Mouse (Mus musculus) testis, adult 2 months (tissue): ENCODE results near the gene Samsn1. TPM values are rescaled to one million over a fixed set of nuclear protein-coding genes. Genes with fewer than 3 reads are reported as not detected.

Experiments used
- H3K27ac ChIP-seq: fragments of 200-500 bp; 2 replicates; pipeline ENCODE4 v1.5.1; 2012; ENCODE audit warnings: low read depth, low read length; ENCODE audit not compliant: control insufficient read depth, insufficient read depth
- H3K27me3 ChIP-seq: fragments of 200-500 bp; 2 replicates; pipeline ENCODE4 v1.6.1; 2012; ENCODE audit warnings: mild to moderate bottlenecking, low read length, moderate library complexity; ENCODE audit not compliant: control insufficient read depth, insufficient read depth
- H3K36me3 ChIP-seq: fragments of 200-500 bp; 2 replicates; pipeline ENCODE4 v1.6.1; 2012; ENCODE audit warnings: mild to moderate bottlenecking, low read length; ENCODE audit not compliant: control insufficient read depth, insufficient read depth
- H3K4me1 ChIP-seq: fragments of 200-500 bp; 2 replicates; pipeline ENCODE4 v1.6.1; 2012; ENCODE audit warnings: low read length; ENCODE audit not compliant: control insufficient read depth, insufficient read depth
- H3K4me3 ChIP-seq: fragments of 200-500 bp; 2 replicates; pipeline ENCODE4 v1.5.1; 2012; ENCODE audit warnings: low read depth, mild to moderate bottlenecking, low read length, moderate library complexity, mixed read lengths; ENCODE audit not compliant: control insufficient read depth
- CTCF ChIP-seq: fragments of 200-500 bp; IDR thresholded peaks from 2 replicates; pipeline ENCODE4 v1.5.1; 2012; ENCODE audit warnings: low read depth, mild to moderate bottlenecking, inconsistent platforms, low read length, moderate library complexity; ENCODE audit not compliant: control insufficient read depth, insufficient read depth, insufficient replicate concordance
- POLR2A ChIP-seq: fragments of 200-500 bp; IDR thresholded peaks from 2 replicates; pipeline ENCODE4 v1.6.1; 2012; ENCODE audit warnings: low read depth, mild to moderate bottlenecking, inconsistent platforms, low read length, moderate library complexity; ENCODE audit not compliant: control insufficient read depth
- polyA plus RNA-seq: library from polyadenylated mRNA; depleted of rRNA; stranded (reverse); fragments of >200 nt; gene quantifications from 2 replicates; pipeline ENCODE4 v1.2.3, GENCODE M21; 2012

Samsn1 gene
- polyA plus RNA-seq, 1 experiment, result 0.07 TPM

GRCm38 (mm10) chr16:75877170-75877569 lies 144.9 kb downstream of the Samsn1 start:
- Histone ChIP-seq H3K27me3 (no peaks in the 10 kb centered on the region), H3K36me3 (no peaks in the 10 kb centered on the region), H3K27ac (no peak overlapping the region), H3K4me1 (no peaks in the 10 kb centered on the region), H3K4me3 (no peak overlapping the region)
- no peak for TF ChIP-seq POLR2A
- TF ChIP-seq CTCF, result no peak

- Histone ChIP-seq H3K4me3 (no peak overlapping the region), H3K27ac (no peak overlapping the region), H3K36me3 (no peaks in the 10 kb centered on the region), H3K27me3 (no peaks in the 10 kb centered on the region), H3K4me1 (no peaks in the 10 kb centered on the region)
- TF ChIP-seq POLR2A (no peak), CTCF (no peak)
Measured at GRCm38 (mm10) chr16:75875896-75876295, 146.2 kb downstream of the Samsn1 start.

- no peak for TF ChIP-seq CTCF
- no peak for TF ChIP-seq POLR2A
- Histone ChIP-seq H3K4me1 (no peaks in the 10 kb centered on the region), H3K4me3 (no peak overlapping the region), H3K36me3 (no peaks in the 10 kb centered on the region), H3K27me3 (no peaks in the 10 kb centered on the region), H3K27ac (no peak overlapping the region)
Measured at GRCm38 (mm10) chr16:75874508-75874907, 147.6 kb downstream of the Samsn1 start.

- TF ChIP-seq CTCF, result no peak
- no peak for TF ChIP-seq POLR2A
- Histone ChIP-seq H3K36me3 (no peaks in the 10 kb centered on the region), H3K27ac (no peak overlapping the region), H3K4me1 (no peaks in the 10 kb centered on the region), H3K4me3 (no peak overlapping the region), H3K27me3 (no peaks in the 10 kb centered on the region)
Measured at GRCm38 (mm10) chr16:75872241-75872640, 149.8 kb downstream of the Samsn1 start.

GRCm38 (mm10) chr16:75867400-75867799 lies 154.7 kb downstream of the Samsn1 start:
- no peak for TF ChIP-seq CTCF
- TF ChIP-seq POLR2A, result no peak
- no peaks in the 10 kb centered on the region for H3K4me1 ChIP-seq
- no peak overlapping the region for H3K27ac ChIP-seq
- no peak overlapping the region for H3K4me3 ChIP-seq
- no peaks in the 10 kb centered on the region for H3K27me3 ChIP-seq
- no peaks in the 10 kb centered on the region for H3K36me3 ChIP-seq

- TF ChIP-seq CTCF, result no peak
- TF ChIP-seq POLR2A, result no peak
- Histone ChIP-seq H3K36me3 (no peaks in the 10 kb centered on the region), H3K4me1 (no peaks in the 10 kb centered on the region), H3K27me3 (no peaks in the 10 kb centered on the region), H3K27ac (no peak overlapping the region), H3K4me3 (no peak overlapping the region)
Measured at GRCm38 (mm10) chr16:75865505-75865904, 156.6 kb downstream of the Samsn1 start.

- no peak overlapping the region for H3K27ac ChIP-seq
- H3K4me3 ChIP-seq, result no peak overlapping the region
- no peaks in the 10 kb centered on the region for H3K4me1 ChIP-seq
- no peaks in the 10 kb centered on the region for H3K27me3 ChIP-seq
- H3K36me3 ChIP-seq, result no peaks in the 10 kb centered on the region
- TF ChIP-seq POLR2A, result no peak
- no peak for TF ChIP-seq CTCF
Measured at GRCm38 (mm10) chr16:75864673-75865072, 157.4 kb downstream of the Samsn1 start.

GRCm38 (mm10) chr16:75856343-75856742 lies 165.7 kb downstream of the Samsn1 start:
- TF ChIP-seq CTCF (no peak), POLR2A (no peak)
- no peaks in the 10 kb centered on the region for H3K36me3 ChIP-seq
- no peak overlapping the region for H3K27ac ChIP-seq
- H3K27me3 ChIP-seq, result no peaks in the 10 kb centered on the region
- no peaks in the 10 kb centered on the region for H3K4me1 ChIP-seq
- no peak overlapping the region for H3K4me3 ChIP-seq
